Mouse (Mus musculus) bone marrow macrophage, adult 2 months (primary cell): ENCODE results near the gene Bach1.
"Not testable (repeated sequence)": the region's sequence is repeated elsewhere in the genome, so short reads cannot be mapped to it uniquely, and the experiment has no call there.

Source experiments
- CTCF ChIP-seq: IDR thresholded peaks from 2 replicates; pipeline ENCODE4 v1.5.1; 2012; ENCODE audit warnings: low read depth, mild to moderate bottlenecking, low read length, moderate library complexity
- POLR2A ChIP-seq: IDR thresholded peaks from 2 replicates; pipeline ENCODE4 v1.6.1; 2012; ENCODE audit warnings: mild to moderate bottlenecking, low read depth, low read length, borderline replicate concordance

- TF ChIP-seq POLR2A, CTCF: not testable (repeated sequence)
These were observed 9.9 kb upstream of the Bach1 start for GRCm38 (mm10) chr16:87688823-87689222.
